Mouse (Mus musculus) embryo, embryonic 11 days (tissue): ENCODE measurements around the gene Gm14401.
"Not testable (repeated sequence)": the region's sequence is repeated elsewhere in the genome, so short reads cannot be mapped to it uniquely, and the experiment has no call there.

Experiments
- DNase-seq: peaks from one replicate; pipeline ENCODE4 v3.0.0-alpha.2; 2015

Gene Gm14401

DNA sequence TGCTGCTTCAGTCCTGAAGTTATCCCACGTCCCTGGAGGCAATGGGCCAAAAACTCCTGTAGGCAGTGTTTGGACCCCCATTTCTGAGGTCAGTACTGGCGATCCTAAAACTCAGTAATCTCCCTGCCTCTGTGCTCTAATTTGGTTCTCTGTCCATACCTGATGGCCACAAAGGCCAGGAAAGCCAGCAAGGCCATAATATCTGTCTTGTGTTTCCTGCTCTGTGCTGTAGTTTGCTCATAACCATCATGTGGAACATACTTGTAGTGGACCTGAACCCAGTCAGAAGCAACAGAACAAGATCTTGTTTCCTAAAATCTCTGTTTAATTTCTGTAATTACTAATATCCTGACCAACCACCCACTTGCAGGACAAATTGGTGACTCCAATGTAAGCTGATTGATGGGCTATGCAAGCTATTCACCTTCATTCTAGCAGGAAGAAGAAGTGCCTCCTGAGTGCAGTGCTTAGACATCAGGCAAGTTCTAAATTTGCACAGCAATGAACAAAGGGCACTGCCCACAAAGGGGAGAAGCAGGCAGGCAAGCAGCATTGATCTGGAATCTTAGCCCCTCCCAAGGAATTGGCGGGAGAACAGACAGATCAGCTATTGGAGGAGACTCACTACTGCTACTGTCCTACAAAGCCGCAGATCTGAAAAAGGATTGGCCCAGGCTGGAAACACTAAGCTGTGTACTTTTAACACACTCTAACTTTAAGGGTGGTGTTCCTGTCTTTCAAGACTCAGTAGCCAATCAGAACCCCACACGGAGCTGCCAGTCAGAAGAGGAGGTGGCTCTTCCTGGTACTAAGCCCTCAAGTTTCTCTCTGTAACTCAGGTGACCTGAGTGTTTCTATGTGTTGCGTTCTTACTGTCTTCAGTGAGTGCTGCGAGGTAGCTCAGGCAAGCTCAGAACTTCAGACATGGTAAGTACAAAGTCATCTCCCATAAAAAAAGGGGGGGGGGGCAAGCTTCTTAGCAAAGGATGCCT is at the start of gene Gm14401:
Gene Gm14401 (plus strand): TSS at position 889 of the 992 bp plus-strand sequence.
- DNase-seq = not testable (repeated sequence)

GRCm38 (mm10) chr2:177072807-177073206 is 1.3 kb upstream of the Gm14401 start:
- not testable (repeated sequence) for DNase-seq

GRCm38 (mm10) chr2:177075015-177075414 is 895 bp downstream of the Gm14401 start:
- not testable (repeated sequence) for DNase-seq

DNA sequence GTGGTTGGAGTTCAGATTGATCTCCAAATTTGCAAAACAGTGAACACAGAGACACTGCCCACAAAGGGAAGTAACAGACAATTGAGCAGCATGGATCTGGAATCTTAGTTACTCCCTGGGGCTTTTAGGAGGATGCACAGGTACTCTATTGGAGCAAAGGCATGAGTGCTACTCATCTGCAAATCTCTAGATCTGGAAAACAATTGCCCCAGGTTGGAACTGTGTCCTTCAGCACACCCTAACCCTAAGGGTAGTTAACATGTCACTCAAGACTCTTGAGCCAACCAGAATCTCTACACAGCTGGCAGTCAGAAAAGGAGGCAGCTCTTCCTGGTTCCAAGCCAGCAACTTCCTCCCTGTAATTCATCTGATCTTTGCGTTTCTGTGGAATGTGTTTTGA is 5.7 kb downstream of the Gm14401 start:
- DNase-seq = not testable (repeated sequence)

DNA sequence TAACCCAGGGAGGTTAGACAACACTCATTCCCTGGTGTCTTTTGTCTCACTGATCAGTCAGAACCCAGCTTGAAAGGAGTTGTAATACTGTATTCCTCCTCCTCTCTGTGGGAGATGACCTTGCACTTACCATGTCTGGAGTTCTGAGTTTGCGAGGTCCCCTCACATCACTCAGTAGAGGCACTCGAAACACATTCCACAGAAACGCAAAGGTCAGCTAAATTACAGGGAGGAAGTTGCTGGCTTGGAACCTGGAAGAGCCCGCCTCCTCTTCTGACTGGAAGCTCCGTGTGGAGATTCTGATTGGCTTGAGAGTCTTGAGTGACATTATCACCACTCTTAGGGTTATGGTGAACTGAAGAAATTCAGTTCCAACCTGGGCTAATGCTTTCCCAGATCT is 35.0 kb downstream of the Gm14401 start:
- DNase-seq = not testable (repeated sequence)

DNA sequence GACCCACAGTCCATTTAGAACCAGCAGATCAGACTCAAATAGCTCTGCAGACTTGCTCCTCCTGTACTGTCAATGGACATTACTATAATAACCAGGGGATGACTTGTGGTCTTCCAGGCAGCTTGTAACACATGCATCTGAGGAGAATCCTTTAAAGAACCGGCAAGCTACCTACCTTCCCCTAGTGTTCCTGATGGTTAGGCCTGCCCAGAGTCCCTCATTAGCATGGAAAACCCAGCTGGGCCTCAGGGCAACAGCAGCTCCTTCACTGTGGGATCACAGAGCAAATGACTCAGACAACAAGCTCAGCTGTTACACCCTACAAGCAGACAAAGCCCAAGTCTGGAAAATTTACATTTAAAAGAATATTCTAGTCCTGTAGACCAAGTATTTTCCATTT is 55.0 kb downstream of the Gm14401 start:
- not testable (repeated sequence) for DNase-seq
